Mouse (Mus musculus) cerebellum, postnatal 14 days (tissue): ENCODE measurements around the gene Ddx54.

Experiments used
- DNase-seq, 2 experiments: peaks; one replicate each; pipeline ENCODE4 v3.0.0; 2021; ENCODE audit warnings: mixed read lengths in 2 of 2

The Ddx54 gene

DNA sequence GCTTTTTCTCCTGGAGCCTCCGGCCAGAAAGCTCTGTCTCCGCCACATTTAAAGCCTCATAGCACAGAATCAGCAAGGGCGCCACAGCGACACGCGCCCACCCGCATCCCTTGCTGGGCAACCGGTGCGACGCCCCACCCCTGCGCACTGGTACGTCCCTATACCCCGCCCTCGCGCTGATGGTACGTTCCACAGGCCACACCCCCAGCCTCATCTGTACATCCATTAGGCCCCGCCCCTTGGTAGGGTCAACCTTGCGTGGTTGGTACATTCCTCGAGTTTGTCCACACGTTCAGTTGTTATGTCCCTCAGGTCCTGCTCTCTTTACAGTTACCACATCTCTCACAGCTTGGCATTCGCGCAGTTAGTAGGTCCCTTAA is at the start of gene Ddx54, which contains the start of gene Rita1:
Gene Ddx54, plus strand, starts transcription at position 298 of the 380 bp plus-strand sequence.
Gene Rita1, minus strand, starts transcription at position 148 of the 380 bp plus-strand sequence.
- peak; percentile 99 for DNase-seq

GRCm38 (mm10) chr5:120562956-120563913 is 49.3 kb upstream of the Ddx54 start:
- DNase-seq, result no peak

DNA sequence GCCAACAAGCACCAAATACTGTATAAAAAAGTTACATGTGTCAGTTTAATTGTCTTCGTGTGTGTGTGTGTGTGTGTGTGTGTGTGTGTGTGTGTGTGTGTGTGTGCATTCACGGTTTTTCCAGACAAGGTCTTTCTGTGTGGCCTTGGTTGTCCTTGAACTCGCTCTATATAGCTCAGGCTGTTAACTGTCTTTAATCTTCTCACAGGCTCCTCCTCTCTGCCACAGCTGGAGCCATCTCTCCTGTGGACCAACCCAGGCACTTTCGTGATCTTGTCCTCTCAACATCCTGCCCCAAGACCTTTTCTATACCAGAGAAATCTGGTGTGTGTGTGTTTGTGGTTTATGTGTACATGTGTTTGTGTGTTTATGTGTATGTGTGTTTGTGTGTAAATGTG is 48.6 kb upstream of the Ddx54 start:
- no peak for DNase-seq

DNA sequence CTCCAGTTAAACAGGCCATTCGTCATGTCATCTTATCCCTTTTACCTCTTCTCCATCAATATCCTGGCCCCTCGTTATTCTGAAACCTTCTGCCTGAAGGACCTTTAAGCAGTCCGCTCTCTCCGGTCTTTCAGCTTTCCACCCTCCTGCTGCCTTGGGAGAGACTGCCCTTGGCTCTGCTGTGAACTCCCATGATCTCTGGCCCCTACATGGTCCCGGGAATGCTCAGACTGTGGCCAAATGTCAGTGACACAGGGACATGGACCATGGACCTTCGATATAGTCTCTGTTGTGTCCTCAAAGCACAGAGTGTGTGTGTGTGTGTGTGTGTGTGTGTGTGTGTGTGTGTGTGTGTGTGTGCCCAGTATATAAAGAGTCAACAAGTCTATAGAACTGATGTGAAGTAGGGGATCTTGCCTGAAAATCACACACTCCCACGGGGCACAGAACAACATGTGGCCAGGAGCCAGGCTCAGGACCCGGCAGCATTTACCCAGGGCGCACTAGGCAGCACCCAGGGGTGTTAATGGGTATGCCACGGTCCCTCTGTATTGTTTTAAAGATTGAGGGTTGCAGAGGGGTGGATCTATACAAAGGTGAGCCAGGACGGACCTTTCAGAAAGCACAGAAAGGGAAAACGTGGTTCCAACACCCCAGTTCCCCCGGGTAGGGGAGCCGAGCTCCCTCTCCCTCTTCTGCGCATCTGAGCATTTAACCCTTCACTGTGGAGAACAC is 47.2 kb upstream of the Ddx54 start:
- no peak for DNase-seq

GRCm38 (mm10) chr5:120566101-120566500 is 46.4 kb upstream of the Ddx54 start:
- peak; percentile 88 to 93 for DNase-seq

GRCm38 (mm10) chr5:120566681-120567252 is 45.8 kb upstream of the Ddx54 start:
- DNase-seq, result peak in 1 of 2 experiments; percentile 62

DNA sequence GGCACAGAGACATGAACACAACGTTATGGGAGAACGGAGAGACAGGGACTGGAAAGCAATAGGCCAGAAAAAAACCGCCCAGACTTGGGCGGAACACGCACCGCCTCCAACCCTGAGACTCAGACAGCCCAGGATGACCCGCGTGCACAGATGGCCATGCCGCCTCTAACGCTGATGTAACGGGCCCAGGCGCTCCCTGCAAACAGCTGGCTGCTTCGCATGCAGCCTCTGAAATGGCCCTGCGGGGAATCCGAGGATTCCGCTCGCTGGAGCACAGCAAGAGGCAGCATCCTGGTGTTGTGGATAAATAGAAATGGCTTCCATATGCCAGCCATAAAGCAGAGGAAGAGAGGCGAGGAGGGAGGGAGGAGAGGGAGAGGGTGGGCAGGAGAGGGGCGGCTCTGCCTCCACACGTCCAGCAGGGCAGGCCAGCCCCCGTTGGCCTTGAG is 45.3 kb upstream of the Ddx54 start:
- DNase-seq, result peak; percentile 70 to 76

- DNase-seq, result peak in 1 of 2 experiments; percentile 64
These were observed 44.8 kb upstream of the Ddx54 start for GRCm38 (mm10) chr5:120567761-120568211.

DNA sequence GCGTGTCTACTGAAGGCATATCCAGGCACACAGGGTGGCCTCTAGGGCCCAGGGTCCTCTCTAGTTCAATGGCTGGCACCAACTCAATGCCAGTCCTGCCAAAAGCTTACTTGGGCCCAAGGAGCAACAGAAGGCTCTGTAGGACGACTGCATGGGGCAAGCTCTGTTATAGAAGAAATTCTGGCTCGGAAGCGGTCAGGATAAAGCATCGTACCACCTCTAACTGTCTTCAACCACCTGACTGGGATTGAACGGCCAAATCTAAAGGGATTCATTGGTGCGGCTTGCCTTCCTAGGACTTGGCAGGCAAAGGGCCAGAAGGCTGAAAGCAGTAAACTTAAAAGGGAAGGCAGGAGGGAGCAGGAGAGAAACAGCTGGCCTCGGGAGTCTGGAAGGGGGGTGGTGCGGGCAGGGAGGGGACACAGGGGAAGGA is 44.2 kb upstream of the Ddx54 start:
- DNase-seq, result peak; percentile 81 to 84

GRCm38 (mm10) chr5:120568964-120569363 is 43.6 kb upstream of the Ddx54 start:
- DNase-seq, result no peak

- no peak for DNase-seq
These were observed 42.7 kb upstream of the Ddx54 start for GRCm38 (mm10) chr5:120569791-120570190.

DNA sequence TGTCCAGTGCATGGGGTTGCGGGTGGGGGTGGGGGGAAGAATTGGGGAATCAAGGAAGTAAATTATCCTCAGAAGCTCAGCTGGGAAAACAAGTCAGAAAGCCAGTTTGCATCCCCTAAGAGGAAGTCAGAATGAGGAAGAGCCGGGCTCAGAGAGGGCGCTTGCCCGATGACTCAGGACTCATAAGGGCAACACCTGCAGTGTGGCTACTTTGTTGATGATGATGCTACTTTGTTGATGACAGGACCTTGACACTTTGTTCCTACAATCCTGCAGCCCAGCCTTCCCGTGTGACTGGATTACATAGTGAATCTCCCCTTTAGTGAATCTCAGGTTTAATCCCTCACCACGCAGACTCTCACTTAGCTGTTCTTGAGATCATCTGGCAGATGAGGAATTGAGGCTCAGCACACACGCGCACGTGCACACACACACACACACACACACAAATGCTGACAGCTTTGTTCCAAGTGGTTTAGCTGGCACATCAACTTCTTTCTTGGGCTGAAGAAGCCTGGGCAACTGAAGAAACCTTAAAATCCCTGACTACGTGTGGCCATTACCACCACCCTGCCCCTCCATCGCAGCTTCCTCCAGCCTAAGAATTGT is 42.1 kb upstream of the Ddx54 start:
- no peak for DNase-seq

- peak in 1 of 2 experiments; percentile 42 for DNase-seq
These were observed 41.3 kb upstream of the Ddx54 start for GRCm38 (mm10) chr5:120571056-120571740.

- peak; percentile 58 to 76 for DNase-seq
These were observed 38.0 kb upstream of the Ddx54 start for GRCm38 (mm10) chr5:120574469-120575063.

- DNase-seq, result peak in 1 of 2 experiments; percentile 56
These were observed 35.7 kb upstream of the Ddx54 start for GRCm38 (mm10) chr5:120576781-120577301.

DNA sequence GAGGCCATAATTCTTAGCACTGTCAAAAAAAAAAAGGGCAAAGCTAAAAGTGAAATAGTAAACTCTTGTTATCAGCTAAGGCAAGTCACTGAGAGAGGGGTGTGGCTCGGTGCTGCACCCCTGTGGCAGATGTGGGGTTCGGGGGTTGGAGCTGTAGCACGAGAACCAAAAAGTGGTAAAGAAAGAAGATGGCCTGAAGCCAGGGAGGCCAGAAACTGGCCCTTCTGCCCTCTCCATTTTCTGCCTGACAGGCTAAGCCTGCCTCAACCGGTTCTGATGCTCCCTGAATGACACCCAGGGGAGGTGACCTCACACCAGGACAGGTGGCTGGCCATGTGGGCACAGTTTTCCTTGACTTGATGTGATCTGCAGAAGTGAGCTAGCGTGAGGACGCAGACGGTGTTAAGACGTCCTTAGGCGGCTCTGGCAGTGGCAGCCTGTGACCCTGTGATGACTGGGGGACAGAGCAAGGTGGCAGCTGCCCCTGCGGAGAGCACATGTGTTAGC is 34.6 kb upstream of the Ddx54 start:
- DNase-seq, result peak; percentile 38 to 49

DNA sequence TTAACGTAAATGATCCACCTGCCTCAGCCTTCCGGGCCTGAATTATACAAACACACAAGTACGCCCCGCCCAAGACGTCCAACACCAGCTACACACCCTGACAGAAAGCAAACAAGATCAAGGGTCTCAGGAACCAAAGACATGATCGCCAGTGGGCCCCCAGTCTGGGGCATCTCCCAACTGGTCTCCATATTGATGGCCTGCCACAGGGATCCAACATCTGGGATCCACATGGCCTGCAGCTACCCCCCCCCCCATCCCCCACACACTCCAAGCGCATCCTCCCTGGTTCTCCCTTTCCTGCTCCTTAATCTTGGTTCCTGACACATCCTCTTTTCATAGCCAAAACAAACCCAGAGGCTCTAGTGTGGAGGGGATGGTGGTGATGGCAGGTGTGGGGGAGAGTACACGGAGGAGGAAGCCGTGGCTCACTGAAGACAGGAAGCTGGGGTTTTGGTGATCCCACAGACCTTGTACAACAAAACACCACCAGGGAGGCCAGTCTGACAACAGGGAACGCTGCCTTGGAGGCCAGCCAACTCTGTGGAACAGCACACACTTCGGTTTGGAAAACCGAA is 33.9 kb upstream of the Ddx54 start:
- peak; percentile 54 to 71 for DNase-seq

DNA sequence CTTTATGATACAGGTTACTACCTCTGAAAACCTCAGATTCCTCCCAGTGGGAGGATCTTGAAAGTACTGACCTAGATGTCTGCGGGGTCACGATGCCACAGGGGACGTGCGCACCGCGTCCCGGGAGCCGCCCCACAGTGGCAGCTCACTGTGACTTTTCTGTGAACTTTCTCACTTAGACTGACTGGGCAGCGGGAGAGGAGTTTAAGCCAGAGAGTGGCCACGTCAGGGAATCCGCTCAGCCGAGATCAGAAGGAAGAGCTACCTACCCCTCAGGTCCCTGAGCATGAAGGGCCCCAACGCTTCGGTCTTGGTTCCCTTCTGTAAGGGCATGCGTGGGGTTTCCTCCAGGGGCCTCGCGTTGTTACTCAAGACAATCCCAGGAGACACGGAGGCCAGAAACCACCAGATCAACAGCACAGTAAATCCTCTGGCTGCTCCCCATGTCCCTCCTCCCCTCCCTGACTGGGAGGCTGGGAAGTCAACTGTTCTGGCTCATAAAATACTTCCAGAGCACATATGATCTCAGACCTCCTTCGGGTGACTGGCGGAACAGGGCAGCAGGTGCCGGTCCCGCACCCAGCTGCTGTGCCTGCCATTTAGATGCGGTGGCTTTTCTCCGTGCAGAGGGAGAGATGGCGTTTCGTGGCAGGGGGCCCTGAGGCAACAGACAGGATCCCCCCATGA is 33.2 kb upstream of the Ddx54 start:
- DNase-seq, result peak in 1 of 2 experiments; percentile 66

GRCm38 (mm10) chr5:120579898-120580626 is 32.5 kb upstream of the Ddx54 start:
- peak in 1 of 2 experiments; percentile 66 for DNase-seq
